Mouse (Mus musculus) fibroblast of lung, adult 2 months (primary cell): ENCODE measurements around the gene Gp1ba.

Source experiments
- DNase-seq: peaks from one replicate; pipeline ENCODE4 v3.0.0-alpha.2; 2011; ENCODE audit warnings: low read depth

Gp1ba gene

GRCm38 (mm10) chr11:70629557-70629956, 9.4 kb upstream of the Gp1ba start:
- no peak for DNase-seq

GRCm38 (mm10) chr11:70630129-70630528, 8.8 kb upstream of the Gp1ba start:
- DNase-seq: no peak

- DNase-seq: no peak
Observed at GRCm38 (mm10) chr11:70635601-70636000, 3.3 kb upstream of the Gp1ba start.

- no peak for DNase-seq
Observed at GRCm38 (mm10) chr11:70637764-70638163, 1.2 kb upstream of the Gp1ba start.

GRCm38 (mm10) chr11:70638293-70638692, 629 bp upstream of the Gp1ba start:
- DNase-seq: no peak

- no peak for DNase-seq
Observed at GRCm38 (mm10) chr11:70639976-70640375, 1.1 kb downstream of the Gp1ba start.

GRCm38 (mm10) chr11:70641241-70641640, 2.3 kb downstream of the Gp1ba start:
- no peak for DNase-seq

GRCm38 (mm10) chr11:70643051-70643450, 4.1 kb downstream of the Gp1ba start:
- no peak for DNase-seq

GRCm38 (mm10) chr11:70644564-70645103, 5.7 kb downstream of the Gp1ba start:
- no peak for DNase-seq

GRCm38 (mm10) chr11:70645461-70646258, 6.7 kb downstream of the Gp1ba start:
- DNase-seq: no peak

GRCm38 (mm10) chr11:70646259-70646555, 7.3 kb downstream of the Gp1ba start:
- no peak for DNase-seq

GRCm38 (mm10) chr11:70646691-70647650, 8.0 kb downstream of the Gp1ba start, which contains the start of the genes Rnf167 and Slc25a11:
Gene Rnf167 (plus strand): TSS chr11:70647235.
Gene Slc25a11 (minus strand): TSS chr11:70647479.
- peak; percentile 95 for DNase-seq

GRCm38 (mm10) chr11:70647716-70648420, 8.9 kb downstream of the Gp1ba start:
- DNase-seq: no peak

- no peak for DNase-seq
Observed at GRCm38 (mm10) chr11:70648512-70648911, 9.6 kb downstream of the Gp1ba start.

GRCm38 (mm10) chr11:70649185-70649734, 10.3 kb downstream of the Gp1ba start:
- DNase-seq: no peak

GRCm38 (mm10) chr11:70650322-70651175, 11.6 kb downstream of the Gp1ba start:
- DNase-seq: no peak

- DNase-seq: no peak
Observed at GRCm38 (mm10) chr11:70651391-70651790, 12.5 kb downstream of the Gp1ba start.

- DNase-seq: no peak
Observed at GRCm38 (mm10) chr11:70652029-70652883, 13.3 kb downstream of the Gp1ba start.

GRCm38 (mm10) chr11:70652884-70653344, 14.0 kb downstream of the Gp1ba start:
- no peak for DNase-seq
